ENCODE assay signal across 8 mouse cellular contexts in the genomic region with DNA sequence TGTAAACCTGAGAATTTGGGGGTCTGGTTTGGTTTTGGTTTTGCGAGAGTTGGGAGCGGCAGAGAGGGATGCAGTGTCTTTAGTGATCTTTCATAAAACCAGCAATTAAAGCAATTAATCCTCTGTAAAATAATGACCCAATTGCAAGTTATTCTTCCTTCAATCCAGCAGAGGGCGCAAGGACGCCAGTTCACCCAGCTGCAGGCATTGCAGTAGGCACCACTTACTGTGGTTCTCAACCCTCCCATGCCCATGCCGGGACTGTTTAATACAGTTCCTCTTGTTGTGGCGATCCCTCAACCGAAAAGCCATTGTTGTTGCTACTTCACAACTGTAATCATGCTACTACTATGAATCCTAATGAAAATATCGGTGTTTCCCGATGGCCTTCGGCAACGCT.
DNase-seq lines count a peak whose midpoint lies in the region; ATAC-seq and TF ChIP-seq lines count a peak whose summit lies in the region.

No protein-coding gene starts in this region.

- H3K4me1 ChIP-seq in bone marrow, adult 2 months (ENCODE audit: control insufficient read depth, insufficient read depth, low read length): no peaks in the 10 kb centered on the region
- no peaks in the 10 kb centered on the region for H3K4me1 ChIP-seq in embryonic facial prominence, embryonic 10.5 days
- H3K4me1 ChIP-seq in hindbrain, embryonic 14.5 days (replicated peaks; ENCODE audit: control insufficient read depth, insufficient read depth, low read length): peaks cover 10% of the 10 kb centered on the region
- H3K4me1 ChIP-seq in liver, embryonic 14.5 days (replicated peaks; ENCODE audit: control insufficient read depth in 2 of 2, insufficient read depth in 2 of 2, low read length in 1 of 2): peaks cover 0 to 4% of the 10 kb centered on the region in 2 experiments; a peak in 1 of 4 replicates
- peaks cover 13% of the 10 kb centered on the region for H3K4me1 ChIP-seq in neural tube, embryonic 13.5 days (replicated peaks)

- H3K4me2 ChIP-seq in hindbrain, embryonic 14.5 days (replicated peaks): no peak overlapping the region
- H3K4me2 ChIP-seq in liver, embryonic 14.5 days (ENCODE audit: low read depth): no peak overlapping the region
- no peak overlapping the region for H3K4me2 ChIP-seq in neural tube, embryonic 13.5 days

- no peak overlapping the region for H3ac ChIP-seq in C2C12 (ENCODE audit: control insufficient read depth, insufficient read length, low read depth)

- peak; percentile 55 for TF ChIP-seq CTCF in C2C12 (IDR thresholded peaks at IDR 0.05; ENCODE audit: control insufficient read depth, insufficient read depth, insufficient read length)
- TF ChIP-seq CTCF in bone marrow, adult 2 months (IDR thresholded peaks at IDR 0.05; ENCODE audit: control insufficient read depth, insufficient read depth, low read length): peak; percentile 73
- TF ChIP-seq CTCF in liver, embryonic 14.5 days (IDR thresholded peaks at IDR 0.05; ENCODE audit: low read depth): peak; percentile 82

- no peaks in the 10 kb centered on the region for H3K9me3 ChIP-seq in embryonic facial prominence, embryonic 10.5 days
- no peaks in the 10 kb centered on the region for H3K9me3 ChIP-seq in hindbrain, embryonic 14.5 days (ENCODE audit: control insufficient read depth, low read length)
- H3K9me3 ChIP-seq in liver, embryonic 14.5 days (ENCODE audit: control insufficient read depth, low read length): no peaks in the 10 kb centered on the region
- H3K9me3 ChIP-seq in neural tube, embryonic 13.5 days: no peaks in the 10 kb centered on the region

- no peaks in the 10 kb centered on the region for H3K79me3 ChIP-seq in C2C12 (ENCODE audit: low read depth)

- 44% methylated on average over 11 of the region's 11 CpGs for WGBS in bone marrow, adult 2 months
- WGBS in embryonic facial prominence, embryonic 10.5 days: 58% methylated on average over 11 of the region's 11 CpGs
- WGBS in hindbrain, embryonic 14.5 days: 48% methylated on average over 11 of the region's 11 CpGs
- WGBS in liver, embryonic 14.5 days (ENCODE audit: insufficient replicate concordance): 44% methylated on average over 11 of the region's 11 CpGs
- WGBS in neural tube, embryonic 13.5 days: 33% methylated on average over 11 of the region's 11 CpGs

- H3K79me2 ChIP-seq in C2C12 (ENCODE audit: control insufficient read depth, insufficient read depth): no peaks in the 10 kb centered on the region

- no peak for TF ChIP-seq EP300 in liver, embryonic 14.5 days (IDR thresholded peaks at IDR 0.05; ENCODE audit: low read depth)

- no peak for TF ChIP-seq POLR2A in bone marrow, adult 2 months (IDR thresholded peaks at IDR 0.05; ENCODE audit: borderline replicate concordance, control insufficient read depth, low read depth, low read length)

- ATAC-seq in hindbrain, embryonic 14.5 days (ENCODE audit: low FRiP score): peak; percentile 75
- no peak for ATAC-seq in liver, embryonic 14.5 days (ENCODE audit: insufficient read depth)
- peak; percentile 89 for ATAC-seq in neural tube, embryonic 13.5 days (ENCODE audit: low read depth)

- DNase-seq in 3T3-L1 (ENCODE audit: low read depth, low spot score): peak; percentile 71
- DNase-seq in embryonic facial prominence, embryonic 10.5 days (ENCODE audit: low spot score): peak; percentile 46
- DNase-seq in hindbrain, embryonic 14.5 days (ENCODE audit: low spot score): peak; percentile 69
- peak in 2 of 3 experiments; percentile 7 to 16 for DNase-seq in liver, embryonic 14.5 days (ENCODE audit: low read depth in 3 of 3, low spot score in 3 of 3)
- no peak for DNase-seq in urinary bladder, postnatal 10 days (ENCODE audit: low spot score)

- no peaks in the 10 kb centered on the region for H3K27me3 ChIP-seq in C2C12 (ENCODE audit: control insufficient read depth, insufficient read depth, insufficient read length)
- H3K27me3 ChIP-seq in embryonic facial prominence, embryonic 10.5 days (replicated peaks; ENCODE audit: low read depth, poor library complexity, severe bottlenecking): no peaks in the 10 kb centered on the region
- H3K27me3 ChIP-seq in hindbrain, embryonic 14.5 days (ENCODE audit: control insufficient read depth, insufficient read depth, low read length): no peaks in the 10 kb centered on the region
- no peaks in the 10 kb centered on the region for H3K27me3 ChIP-seq in liver, embryonic 14.5 days (ENCODE audit: control insufficient read depth, insufficient read depth, low read length)
- no peaks in the 10 kb centered on the region for H3K27me3 ChIP-seq in neural tube, embryonic 13.5 days

- no peak overlapping the region for H3K4me3 ChIP-seq in C2C12 (ENCODE audit: insufficient read depth, poor library complexity, severe bottlenecking)
- no peak overlapping the region for H3K4me3 ChIP-seq in bone marrow, adult 2 months (replicated peaks; ENCODE audit: control insufficient read depth, low read depth, low read length)
- no peak overlapping the region for H3K4me3 ChIP-seq in embryonic facial prominence, embryonic 10.5 days
- no peak overlapping the region for H3K4me3 ChIP-seq in hindbrain, embryonic 14.5 days (replicated peaks; ENCODE audit: low read length)
- no peak overlapping the region for H3K4me3 ChIP-seq in liver, embryonic 14.5 days (ENCODE audit: insufficient read depth in 1 of 2, low read depth in 2 of 2, low read length in 2 of 2)
- H3K4me3 ChIP-seq in neural tube, embryonic 13.5 days: no peak overlapping the region

- no peak overlapping the region for H3K27ac ChIP-seq in bone marrow, adult 2 months (ENCODE audit: control insufficient read depth, insufficient read depth, low read depth, low read length, poor library complexity)
- H3K27ac ChIP-seq in embryonic facial prominence, embryonic 10.5 days (replicated peaks): no peak overlapping the region
- H3K27ac ChIP-seq in hindbrain, embryonic 14.5 days: no peak overlapping the region
- no peak overlapping the region for H3K27ac ChIP-seq in liver, embryonic 14.5 days
- H3K27ac ChIP-seq in neural tube, embryonic 13.5 days (replicated peaks): no peak overlapping the region

- H3K9ac ChIP-seq in hindbrain, embryonic 14.5 days: no peak overlapping the region
- no peak overlapping the region for H3K9ac ChIP-seq in liver, embryonic 14.5 days (replicated peaks)
- no peak overlapping the region for H3K9ac ChIP-seq in neural tube, embryonic 13.5 days

- peaks cover 7% of the 10 kb centered on the region for H3K36me3 ChIP-seq in C2C12 (ENCODE audit: control insufficient read depth, insufficient read depth)
- peaks cover 21% of the 10 kb centered on the region for H3K36me3 ChIP-seq in embryonic facial prominence, embryonic 10.5 days (replicated peaks)
- H3K36me3 ChIP-seq in hindbrain, embryonic 14.5 days (replicated peaks; ENCODE audit: control insufficient read depth, insufficient read depth): peaks cover 29% of the 10 kb centered on the region
- H3K36me3 ChIP-seq in liver, embryonic 14.5 days (replicated peaks; ENCODE audit: control insufficient read depth, insufficient read depth, low read depth): no peaks in the 10 kb centered on the region
- peaks cover 27% of the 10 kb centered on the region for H3K36me3 ChIP-seq in neural tube, embryonic 13.5 days

TF ChIP-seq in C2C12, 6 proteins besides CTCF, POLR2A, EP300 and RAD21:
- TF ChIP-seq MYOG (IDR thresholded peaks at IDR 0.05; ENCODE audit: control insufficient read depth, extremely low read depth, insufficient read length) (no peak), USF1 (IDR thresholded peaks at IDR 0.05; ENCODE audit: low read depth) (no peak), CEBPB (IDR thresholded peaks at IDR 0.05; ENCODE audit: low read depth) (no peak), FOSL1 (IDR thresholded peaks at IDR 0.05; ENCODE audit: insufficient read depth, low read length, poor library complexity, severe bottlenecking) (no peak)
